Mouse (Mus musculus) megakaryocyte progenitor cell, adult 5-6 weeks (primary cell): ENCODE data around the gene Vmn1r62. TPM values are rescaled to one million over a fixed set of nuclear protein-coding genes. Genes with fewer than 3 reads are reported as not detected.
"Not testable (repeated sequence)": the region's sequence is repeated elsewhere in the genome, so short reads cannot be mapped to it uniquely, and the experiment has no call there.

Source experiments
- ATAC-seq: replicated peaks from 2 replicates; pipeline ENCODE4 v1.8.0; 2016; ENCODE audit warnings: mild to moderate bottlenecking, moderate TSS enrichment, inconsistent platforms; ENCODE audit not compliant: poor library complexity
- total RNA-seq, 2 experiments: library from RNA; stranded (forward) in 1 of 2; stranded (reverse) in 1 of 2; fragments of 157-497, 149-512 nt in 1 of 2; fragments of 200-1000 nt in 1 of 2; gene quantifications; 2 replicates each; pipeline versions ENCODE4 v1.2.3 to v1.2.4; 2015 to 2017

Vmn1r62 gene
- total RNA-seq (2015) = not detected in 2 replicates
- not detected in 2 replicates for total RNA-seq (2017)

DNA sequence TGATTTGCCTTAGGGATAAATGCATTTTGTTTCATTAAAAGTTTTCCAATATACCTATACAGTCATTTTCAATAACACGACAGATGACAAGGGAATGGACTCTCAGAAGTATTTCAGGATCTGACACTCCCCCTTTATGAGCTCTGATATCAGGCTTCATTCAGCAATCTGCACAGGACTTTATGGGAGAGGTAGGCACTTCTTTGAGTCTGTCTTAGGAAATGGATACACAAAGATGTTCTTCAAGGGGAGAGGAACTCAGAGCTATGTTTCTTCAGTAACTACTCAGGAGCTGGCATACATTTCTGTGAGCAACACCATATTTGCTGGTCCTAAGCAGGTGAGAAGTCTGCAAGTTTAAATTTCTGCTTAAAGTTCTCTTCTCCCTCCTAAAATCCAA, at the start of gene Vmn1r62:
Gene Vmn1r62 (plus strand): TSS at position 301 of the 400 bp plus-strand sequence.
- not testable (repeated sequence) for ATAC-seq

Other genes with a start within 250 kb of the Vmn1r62 start
- not detected in 2 replicates for gene Vmn1r59, start 216.9 kb upstream of the Vmn1r62 start, total RNA-seq (2015)
- gene Vmn1r59, start 216.9 kb upstream of the Vmn1r62 start, total RNA-seq (2017) = not detected in 2 replicates
- not detected in 2 replicates for gene Vmn2r28, start 179.7 kb upstream of the Vmn1r62 start, total RNA-seq (2015)
- not detected in 2 replicates for gene Vmn2r28, start 179.7 kb upstream of the Vmn1r62 start, total RNA-seq (2017)
- not detected in 2 replicates for gene Vmn1r60, start 126.3 kb upstream of the Vmn1r62 start, total RNA-seq (2015)
- gene Vmn1r60, start 126.3 kb upstream of the Vmn1r62 start, total RNA-seq (2017) = not detected in 2 replicates
- not detected in 2 replicates for gene Vmn1r61, start 60.3 kb upstream of the Vmn1r62 start, total RNA-seq (2015)
- gene Vmn1r61, start 60.3 kb upstream of the Vmn1r62 start, total RNA-seq (2017) = not detected in 2 replicates
- not detected in 2 replicates for gene Vmn1r63, start 131.8 kb downstream of the Vmn1r62 start, total RNA-seq (2015)
- not detected in 2 replicates for gene Vmn1r63, start 131.8 kb downstream of the Vmn1r62 start, total RNA-seq (2017)
- not detected in 2 replicates for gene Vmn1r64, start 210.9 kb downstream of the Vmn1r62 start, total RNA-seq (2015)
- not detected in 2 replicates for gene Vmn1r64, start 210.9 kb downstream of the Vmn1r62 start, total RNA-seq (2017)